19 mouse cellular contexts compared by ENCODE assay signal in genomic region chr9:64700451-64701311, GRCm38 (mm10). TPM values are rescaled to one million over a fixed set of nuclear protein-coding genes. Genes with fewer than 3 reads are reported as not detected.
DNase-seq lines count a peak whose midpoint lies in the region; ATAC-seq lines count a peak whose summit lies in the region.
"Had no signal": no experiment of that assay in that cellular context is flagged by ENCODE, and none has a peak within 500 bp of the region (broad histone marks: within the 10 kb centered on the region; RNA-seq: fewer than 3 reads in every experiment).

No protein-coding gene starts in this region.

- ATAC-seq in stomach, embryonic 15.5 days (ENCODE audit: insufficient read depth, low FRiP score, low read depth), result no peak
- no peak for ATAC-seq in midbrain, embryonic 15.5 days (replicated peaks)
- no peak for ATAC-seq in hindbrain, embryonic 14.5 days (ENCODE audit: low FRiP score)
- ATAC-seq: forebrain, embryonic 16.5 days had no signal

- H3K4me3 ChIP-seq in heart, embryonic 10.5 days, result no peak overlapping the region
- H3K4me3 ChIP-seq in stomach, embryonic 15.5 days (replicated peaks), result no peak overlapping the region
- no peak overlapping the region for H3K4me3 ChIP-seq in midbrain, embryonic 15.5 days
- H3K4me3 ChIP-seq in hindbrain, embryonic 14.5 days (replicated peaks; ENCODE audit: low read length), result no peak overlapping the region
- H3K4me3 ChIP-seq: erythroblast, embryonic 14.5 days; gastrocnemius, adult 2 months; limb, embryonic 12.5 days had no signal

- H3K36me3 ChIP-seq in heart, embryonic 10.5 days, result peaks cover 18% of the 10 kb centered on the region
- peaks cover 5% of the 10 kb centered on the region; the same call in 1 of the 2 replicates for H3K36me3 ChIP-seq in stomach, embryonic 15.5 days
- H3K36me3 ChIP-seq in midbrain, embryonic 15.5 days (replicated peaks), result no peaks in the 10 kb centered on the region; the same call in 1 of the 2 replicates
- peaks cover 39% of the 10 kb centered on the region for H3K36me3 ChIP-seq in hindbrain, embryonic 14.5 days (replicated peaks; ENCODE audit: control insufficient read depth, insufficient read depth)

- H3K27ac ChIP-seq in heart, embryonic 10.5 days, result no peak overlapping the region
- peak overlapping the region; percentile 22; the same call in 1 of the 2 replicates for H3K27ac ChIP-seq in stomach, embryonic 15.5 days
- no peak overlapping the region for H3K27ac ChIP-seq in midbrain, embryonic 15.5 days
- H3K27ac ChIP-seq in hindbrain, embryonic 14.5 days, result no peak overlapping the region
- H3K27ac ChIP-seq: gastrocnemius, adult 2 months; limb, embryonic 12.5 days had no signal

- intact Hi-C loops in heart, postnatal 10 days (cut with DNase I), result no loop called here

- H3K9me3 ChIP-seq in heart, embryonic 10.5 days, result no peaks in the 10 kb centered on the region
- no peaks in the 10 kb centered on the region for H3K9me3 ChIP-seq in stomach, embryonic 15.5 days
- H3K9me3 ChIP-seq in midbrain, embryonic 15.5 days, result no peaks in the 10 kb centered on the region
- no peaks in the 10 kb centered on the region for H3K9me3 ChIP-seq in hindbrain, embryonic 14.5 days (ENCODE audit: control insufficient read depth, low read length)
- H3K9me3 ChIP-seq: limb, embryonic 12.5 days had no signal

- H3K27me3 ChIP-seq in heart, embryonic 10.5 days (ENCODE audit: insufficient read depth, poor library complexity, severe bottlenecking), result no peaks in the 10 kb centered on the region
- H3K27me3 ChIP-seq in stomach, embryonic 15.5 days (replicated peaks), result no peaks in the 10 kb centered on the region
- no peaks in the 10 kb centered on the region for H3K27me3 ChIP-seq in midbrain, embryonic 15.5 days (replicated peaks)
- no peaks in the 10 kb centered on the region for H3K27me3 ChIP-seq in hindbrain, embryonic 14.5 days (ENCODE audit: control insufficient read depth, insufficient read depth, low read length)
- H3K27me3 ChIP-seq: CH12.LX; limb, embryonic 12.5 days had no signal

- no peak overlapping the region for H3K9ac ChIP-seq in stomach, embryonic 15.5 days
- no peak overlapping the region for H3K9ac ChIP-seq in midbrain, embryonic 15.5 days
- no peak overlapping the region for H3K9ac ChIP-seq in hindbrain, embryonic 14.5 days
- H3K9ac ChIP-seq: limb, embryonic 12.5 days had no signal

- peaks cover 6% of the 10 kb centered on the region; the same call in 1 of the 2 replicates for H3K4me1 ChIP-seq in heart, embryonic 10.5 days
- H3K4me1 ChIP-seq in stomach, embryonic 15.5 days, result no peaks in the 10 kb centered on the region
- no peaks in the 10 kb centered on the region for H3K4me1 ChIP-seq in midbrain, embryonic 15.5 days
- H3K4me1 ChIP-seq in hindbrain, embryonic 14.5 days (replicated peaks; ENCODE audit: control insufficient read depth, insufficient read depth, low read length), result no peaks in the 10 kb centered on the region

- no peak overlapping the region for H3K4me2 ChIP-seq in stomach, embryonic 15.5 days
- no peak overlapping the region for H3K4me2 ChIP-seq in midbrain, embryonic 15.5 days
- no peak overlapping the region for H3K4me2 ChIP-seq in hindbrain, embryonic 14.5 days (replicated peaks)
- H3K4me2 ChIP-seq: heart, embryonic 11.5 days; limb, embryonic 12.5 days had no signal

- DNase-seq in heart, embryonic 10.5 days (ENCODE audit: low spot score), result peak; percentile 46
- no peak for DNase-seq in heart, postnatal 10 days
- DNase-seq in kidney, adult 18-20 months, result peak; percentile 58
- DNase-seq in kidney, postnatal 14 days, result peak; percentile 74
- DNase-seq in hindbrain, embryonic 14.5 days (ENCODE audit: low spot score), result no peak
- no peak for DNase-seq in thymus, postnatal 14 days
- DNase-seq: cerebellum, postnatal 14 days; gastrocnemius, adult 2 months; lung, adult 2 months; midbrain, embryonic 14.5 days; right cerebral cortex, postnatal 25 days; thymus, postnatal 36 days had no signal

- WGBS in heart, embryonic 10.5 days, result 90% methylated on average over 4 of the region's 4 CpGs
- WGBS in stomach, embryonic 15.5 days, result 71% methylated on average over 4 of the region's 4 CpGs
- WGBS in midbrain, embryonic 15.5 days, result 84% methylated on average over 4 of the region's 4 CpGs
- 75% methylated on average over 4 of the region's 4 CpGs for WGBS in hindbrain, embryonic 14.5 days

RNA-seq across cellular contexts. Expression of gene Rab11a, which starts 36.9 kb away (rescaled TPM):
- 318 and 342 TPM in 2 replicates for polyA plus RNA-seq in heart, embryonic 10.5 days (2016; fragmentation: Nextera tagmentation; extraction: Ambion mirVana)
- total RNA-seq in heart, postnatal 10 days (2021), result 100 to 1,000 TPM; 274 to 276 TPM
- 414 and 441 TPM in 2 replicates for polyA plus RNA-seq in stomach, embryonic 15.5 days (2015; fragmentation: Nextera tagmentation; extraction: Ambion mirVana)
- 401 and 402 TPM in 2 replicates for polyA plus RNA-seq in midbrain, embryonic 15.5 days (2015; fragmentation: Nextera tagmentation; extraction: Ambion mirVana)
- 450 and 457 TPM in 2 replicates for polyA plus RNA-seq in hindbrain, embryonic 14.5 days (2014; fragmentation: Nextera tagmentation; extraction: Ambion mirVana)

Comparison
In these comparisons a context has a peak if more than half of its experiments do, and no peak if none do; other contexts are left out.
1. DNase-seq: peak in heart, embryonic 10.5 days (single experiment), kidney, adult 18-20 months (single experiment) and kidney, postnatal 14 days (single experiment); none in heart, postnatal 10 days (0 of 2), hindbrain, embryonic 14.5 days (single experiment) and thymus, postnatal 14 days (single experiment).